Mouse (Mus musculus): ENCODE data around the gene Fam168a. TPM values are rescaled to one million over a fixed set of nuclear protein-coding genes. Genes with fewer than 3 reads are reported as not detected.
"Not testable (repeated sequence)": the region's sequence is repeated elsewhere in the genome, so short reads cannot be mapped to it uniquely, and the experiment has no call there.

Fam168a gene
- polyA plus RNA-seq, 1 experiment from 2014 or later: 5.4 TPM

GRCm38 (mm10) chr7:100718741-100719140 is 12.3 kb downstream of the Fam168a start:
- Histone ChIP-seq H3K9me3 (replicated peaks) (no peaks in the 10 kb centered on the region), H3K9ac (no peak overlapping the region), H3K27ac (no peak overlapping the region), H3K27me3 (no peaks in the 10 kb centered on the region), H3K36me3 (no peaks in the 10 kb centered on the region), H3K4me3 (replicated peaks) (no peak overlapping the region), H3K4me1 (replicated peaks) (no peaks in the 10 kb centered on the region), H3K4me2 (no peak overlapping the region)
- WGBS (ENCODE audit: insufficient replicate concordance): 79% methylated on average over 5 of the region's 5 CpGs
- no peak for DNase-seq
- no peak for ATAC-seq (ENCODE audit: low read depth)

- no peaks in the 10 kb centered on the region for H3K36me3 ChIP-seq
- H3K9me3 ChIP-seq (replicated peaks): no peaks in the 10 kb centered on the region
- no peak overlapping the region for H3K9ac ChIP-seq
- no peak for ATAC-seq (ENCODE audit: low read depth)
- no peak overlapping the region for H3K27ac ChIP-seq
- WGBS (ENCODE audit: insufficient replicate concordance): 79% methylated on average over 6 of the region's 6 CpGs
- H3K4me2 ChIP-seq: no peak overlapping the region
- no peaks in the 10 kb centered on the region for H3K4me1 ChIP-seq (replicated peaks)
- no peak overlapping the region for H3K4me3 ChIP-seq (replicated peaks)
- DNase-seq: no peak
- no peaks in the 10 kb centered on the region for H3K27me3 ChIP-seq
Observed at GRCm38 (mm10) chr7:100722268-100722667, 15.8 kb downstream of the Fam168a start.

- Histone ChIP-seq H3K4me2 (no peak overlapping the region), H3K9me3 (replicated peaks) (no peaks in the 10 kb centered on the region), H3K4me1 (replicated peaks) (no peaks in the 10 kb centered on the region), H3K9ac (no peak overlapping the region), H3K36me3 (no peaks in the 10 kb centered on the region), H3K27me3 (no peaks in the 10 kb centered on the region), H3K4me3 (replicated peaks) (no peak overlapping the region), H3K27ac (no peak overlapping the region)
- 68% methylated on average over 12 of the region's 12 CpGs for WGBS (ENCODE audit: insufficient replicate concordance)
- DNase-seq (no peak), ATAC-seq (ENCODE audit: low read depth) (no peak)
Observed at GRCm38 (mm10) chr7:100723453-100724294, 17.2 kb downstream of the Fam168a start.

- no peak for ATAC-seq (ENCODE audit: low read depth)
- Histone ChIP-seq H3K4me3 (replicated peaks) (no peak overlapping the region), H3K27me3 (no peaks in the 10 kb centered on the region), H3K9me3 (replicated peaks) (no peaks in the 10 kb centered on the region), H3K4me1 (replicated peaks) (peaks cover 7% of the 10 kb centered on the region), H3K4me2 (no peak overlapping the region), H3K9ac (no peak overlapping the region), H3K36me3 (no peaks in the 10 kb centered on the region), H3K27ac (no peak overlapping the region)
- DNase-seq: no peak
- WGBS (ENCODE audit: insufficient replicate concordance): 85% methylated on average over 2 of the region's 2 CpGs
Observed at GRCm38 (mm10) chr7:100727538-100728085, 21.2 kb downstream of the Fam168a start.

DNA sequence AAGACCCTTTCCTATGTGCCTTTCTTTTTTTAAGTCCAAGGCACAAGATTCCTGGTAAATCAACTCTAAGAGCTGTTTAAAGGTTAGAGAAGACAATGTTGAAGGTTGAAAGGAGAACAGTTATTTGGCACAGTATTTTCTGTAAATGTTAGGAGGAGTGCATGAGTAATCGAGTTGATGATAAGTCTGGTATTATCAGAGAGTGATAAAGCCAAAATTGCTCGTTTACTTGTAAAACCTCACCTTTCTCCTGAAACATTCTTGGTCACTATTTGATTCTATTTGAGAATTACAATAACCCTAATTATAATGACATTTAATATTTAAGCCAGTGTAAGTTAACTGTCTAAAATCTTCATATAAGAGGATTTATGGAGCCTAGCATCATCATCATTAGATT is 23.3 kb downstream of the Fam168a start:
- H3K9ac ChIP-seq: no peak overlapping the region
- H3K4me3 ChIP-seq (replicated peaks): no peak overlapping the region
- H3K27ac ChIP-seq: no peak overlapping the region
- DNase-seq (no peak), ATAC-seq (ENCODE audit: low read depth) (no peak)
- 39% methylated on average over 2 of the region's 2 CpGs for WGBS (ENCODE audit: insufficient replicate concordance)
- no peaks in the 10 kb centered on the region for H3K9me3 ChIP-seq (replicated peaks)
- no peaks in the 10 kb centered on the region for H3K36me3 ChIP-seq
- no peak overlapping the region for H3K4me2 ChIP-seq
- no peaks in the 10 kb centered on the region for H3K27me3 ChIP-seq
- H3K4me1 ChIP-seq (replicated peaks): peaks cover 17% of the 10 kb centered on the region

- Histone ChIP-seq H3K9me3 (replicated peaks) (no peaks in the 10 kb centered on the region), H3K36me3 (no peaks in the 10 kb centered on the region), H3K9ac (no peak overlapping the region), H3K4me2 (no peak overlapping the region), H3K4me1 (replicated peaks) (peaks cover 21% of the 10 kb centered on the region), H3K27me3 (no peaks in the 10 kb centered on the region), H3K4me3 (replicated peaks) (no peak overlapping the region), H3K27ac (no peak overlapping the region)
- ATAC-seq (ENCODE audit: low read depth) (peak; percentile 45; the same call in 1 of the 2 replicates), DNase-seq (peak; percentile 2)
- WGBS (ENCODE audit: insufficient replicate concordance): 34% methylated on average over 6 of the region's 6 CpGs
Observed at GRCm38 (mm10) chr7:100732341-100733050, 26.1 kb downstream of the Fam168a start.

DNA sequence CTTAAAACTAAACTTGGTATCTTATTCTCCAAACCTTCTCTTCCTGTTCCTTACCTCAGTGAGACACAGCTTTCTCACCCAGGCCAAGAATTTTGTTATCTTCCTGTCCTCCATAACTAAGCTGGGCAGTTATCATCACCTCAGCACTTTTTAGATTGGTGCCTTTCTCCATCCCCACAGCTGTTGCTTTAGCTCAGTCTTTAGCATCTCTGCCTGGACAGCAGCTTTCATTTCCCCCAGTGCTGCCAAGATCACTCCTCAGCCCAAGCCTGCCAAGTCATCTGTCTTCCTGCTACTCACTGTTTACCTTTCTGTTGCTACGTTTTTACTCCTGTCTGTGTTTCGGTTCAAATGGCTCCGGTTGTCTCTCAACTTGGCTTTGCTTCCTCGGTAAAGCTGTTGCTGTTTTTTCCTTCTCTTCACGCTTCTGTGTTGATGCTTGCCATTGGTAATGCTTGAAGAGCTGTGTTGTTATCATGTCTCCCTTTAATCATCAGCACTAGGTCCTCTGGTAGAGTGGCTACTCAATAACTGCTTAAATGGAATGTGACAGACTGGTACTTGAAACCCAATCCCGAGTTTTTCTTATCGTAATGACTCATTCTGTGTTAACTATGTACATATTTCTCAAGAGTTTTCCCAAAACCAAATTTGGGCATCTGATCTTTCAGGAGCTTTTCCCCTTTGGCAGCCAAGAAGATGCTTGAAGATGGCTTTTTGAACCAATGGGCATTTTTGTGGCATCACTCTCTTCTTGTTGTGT is 26.8 kb downstream of the Fam168a start:
- no peak for ATAC-seq (ENCODE audit: low read depth)
- WGBS (ENCODE audit: insufficient replicate concordance): 46% methylated on average over 7 of the region's 7 CpGs
- DNase-seq: no peak
- H3K36me3 ChIP-seq: no peaks in the 10 kb centered on the region
- H3K4me3 ChIP-seq (replicated peaks): no peak overlapping the region
- H3K27me3 ChIP-seq: no peaks in the 10 kb centered on the region
- peaks cover 21% of the 10 kb centered on the region for H3K4me1 ChIP-seq (replicated peaks)
- no peaks in the 10 kb centered on the region for H3K9me3 ChIP-seq (replicated peaks)
- no peak overlapping the region for H3K27ac ChIP-seq
- no peak overlapping the region for H3K9ac ChIP-seq
- no peak overlapping the region for H3K4me2 ChIP-seq

GRCm38 (mm10) chr7:100734201-100734600 is 27.8 kb downstream of the Fam168a start:
- H3K9ac ChIP-seq: no peak overlapping the region
- H3K4me3 ChIP-seq (replicated peaks): no peak overlapping the region
- peaks cover 21% of the 10 kb centered on the region for H3K4me1 ChIP-seq (replicated peaks)
- no peaks in the 10 kb centered on the region for H3K36me3 ChIP-seq
- H3K27me3 ChIP-seq: no peaks in the 10 kb centered on the region
- no peak overlapping the region for H3K27ac ChIP-seq
- ATAC-seq (ENCODE audit: low read depth) (no peak), DNase-seq (no peak)
- no peaks in the 10 kb centered on the region for H3K9me3 ChIP-seq (replicated peaks)
- WGBS (ENCODE audit: insufficient replicate concordance): 60% methylated on average over 6 of the region's 6 CpGs
- no peak overlapping the region for H3K4me2 ChIP-seq

GRCm38 (mm10) chr7:100734905-100735304 is 28.5 kb downstream of the Fam168a start:
- not testable (repeated sequence) for H3K9ac ChIP-seq; H3K4me3 ChIP-seq (replicated peaks); H3K27me3 ChIP-seq; H3K36me3 ChIP-seq; H3K9me3 ChIP-seq (replicated peaks); ATAC-seq (ENCODE audit: low read depth); H3K27ac ChIP-seq; H3K4me2 ChIP-seq; DNase-seq
- H3K4me1 ChIP-seq (replicated peaks): peaks cover 21% of the 10 kb centered on the region
- WGBS (ENCODE audit: insufficient replicate concordance): 71% methylated on average over 1 of the region's 2 CpGs

- Histone ChIP-seq H3K4me1 (replicated peaks) (peaks cover 30% of the 10 kb centered on the region), H3K9ac (no peak overlapping the region), H3K27me3 (no peaks in the 10 kb centered on the region), H3K9me3 (replicated peaks) (no peaks in the 10 kb centered on the region), H3K36me3 (no peaks in the 10 kb centered on the region), H3K27ac (no peak overlapping the region), H3K4me2 (no peak overlapping the region), H3K4me3 (replicated peaks) (no peak overlapping the region)
- DNase-seq: peak; percentile 8
- WGBS (ENCODE audit: insufficient replicate concordance): 25% methylated on average over 3 of the region's 3 CpGs
- no peak for ATAC-seq (ENCODE audit: low read depth)
Observed at GRCm38 (mm10) chr7:100736131-100736530, 29.7 kb downstream of the Fam168a start.

GRCm38 (mm10) chr7:100744372-100744771 is 37.9 kb downstream of the Fam168a start:
- ATAC-seq (ENCODE audit: low read depth): no peak
- no peaks in the 10 kb centered on the region for H3K36me3 ChIP-seq
- H3K27me3 ChIP-seq: no peaks in the 10 kb centered on the region
- 88% methylated on average over 2 of the region's 2 CpGs for WGBS (ENCODE audit: insufficient replicate concordance)
- peaks cover 10% of the 10 kb centered on the region; the same call in 1 of the 2 replicates for H3K4me1 ChIP-seq (replicated peaks)
- no peak overlapping the region for H3K4me2 ChIP-seq
- no peak overlapping the region for H3K4me3 ChIP-seq (replicated peaks)
- H3K9ac ChIP-seq: no peak overlapping the region
- no peaks in the 10 kb centered on the region for H3K9me3 ChIP-seq (replicated peaks)
- DNase-seq: no peak
- H3K27ac ChIP-seq: no peak overlapping the region

All from liver, embryonic 13.5 days (tissue).